Mouse (Mus musculus): Measurements from ENCODE around the gene Vmn1r7.
"Not testable (repeated sequence)": the region's sequence is repeated elsewhere in the genome, so short reads cannot be mapped to it uniquely, and the experiment has no call there.

Vmn1r7 gene

GRCm38 (mm10) chr6:57025224-57025623, at the start of gene Vmn1r7:
Vmn1r7 (minus strand) TSS chr6:57025324.
- not testable (repeated sequence) for DNase-seq (ENCODE audit: low read depth, low spot score)

- DNase-seq (ENCODE audit: low read depth, low spot score) = no peak
Measured at GRCm38 (mm10) chr6:57066487-57066886, 41.4 kb upstream of the Vmn1r7 start, which contains the start of gene Vmn1r9. Vmn1r9 (plus strand) TSS chr6:57066787.

GRCm38 (mm10) chr6:57063730-57064129, 38.6 kb upstream of the Vmn1r7 start:
- peak; percentile 10 for DNase-seq (ENCODE audit: low read depth, low spot score)

DNA sequence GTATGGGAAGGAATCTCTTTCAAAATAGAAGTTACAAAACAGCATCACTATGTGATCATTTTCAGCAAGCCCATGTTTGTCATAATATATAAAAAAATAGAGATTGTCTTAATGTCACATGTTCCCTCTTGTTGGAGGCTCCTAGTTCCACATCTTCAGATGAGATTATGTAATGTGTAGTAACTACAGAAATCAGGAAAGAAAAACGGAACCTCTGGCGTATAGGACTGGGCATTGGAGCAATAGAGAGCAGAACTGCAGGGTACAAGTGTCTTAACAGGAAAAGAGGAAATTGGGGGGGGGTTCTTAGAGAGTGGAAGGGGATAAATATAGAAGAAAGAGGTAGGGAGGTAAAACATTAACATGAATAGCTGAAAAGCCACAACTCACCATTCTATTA, 9.6 kb upstream of the Vmn1r7 start:
- no peak for DNase-seq (ENCODE audit: low read depth, low spot score)

- DNase-seq (ENCODE audit: low read depth, low spot score) = no peak
Measured at GRCm38 (mm10) chr6:57031984-57032383, 6.9 kb upstream of the Vmn1r7 start, which contains the start of gene Vmn1r8. Vmn1r8 (plus strand) TSS chr6:57032284.

DNA sequence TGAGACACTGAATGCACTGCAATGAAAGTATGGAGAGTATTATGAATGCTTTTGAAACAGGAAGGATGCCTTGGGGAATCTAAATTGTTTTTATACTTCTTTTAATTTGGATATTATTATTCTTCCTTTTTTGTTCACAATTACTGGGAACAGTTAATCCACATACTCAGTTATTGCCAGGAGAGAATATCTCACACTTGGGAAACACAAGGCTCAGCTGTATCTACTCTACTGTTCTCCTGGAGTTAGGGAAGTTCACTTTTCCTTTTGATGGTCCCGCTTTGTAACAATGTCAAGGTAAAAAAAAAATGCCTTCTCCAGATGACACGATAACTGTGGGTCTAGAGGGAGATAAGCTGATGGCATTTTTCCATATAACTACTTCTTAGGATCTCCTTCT, 28.2 kb downstream of the Vmn1r7 start, which contains the start of gene Vmn1r6:
Gene Vmn1r6, plus strand, starts transcription at position 301 of the 400 bp plus-strand sequence.
- no peak for DNase-seq (ENCODE audit: low read depth, low spot score)
